Mouse (Mus musculus): ENCODE measurements at regions not wholly inside any gene's neighbourhood (a gene's known extent, or its start where the extent isn't known, plus 50 kb on each side); places are given as distances from the start of the nearest gene placed in this dataset.

- no peak for DNase-seq (ENCODE audit: low spot score)
Observed at GRCm38 (mm10) chr6:14819798-14820197, 64.7 kb upstream of the Ppp1r3a start.

GRCm38 (mm10) chr6:14824777-14825176 lies 69.7 kb upstream of the Ppp1r3a start:
- DNase-seq (ENCODE audit: low spot score): no peak

DNA sequence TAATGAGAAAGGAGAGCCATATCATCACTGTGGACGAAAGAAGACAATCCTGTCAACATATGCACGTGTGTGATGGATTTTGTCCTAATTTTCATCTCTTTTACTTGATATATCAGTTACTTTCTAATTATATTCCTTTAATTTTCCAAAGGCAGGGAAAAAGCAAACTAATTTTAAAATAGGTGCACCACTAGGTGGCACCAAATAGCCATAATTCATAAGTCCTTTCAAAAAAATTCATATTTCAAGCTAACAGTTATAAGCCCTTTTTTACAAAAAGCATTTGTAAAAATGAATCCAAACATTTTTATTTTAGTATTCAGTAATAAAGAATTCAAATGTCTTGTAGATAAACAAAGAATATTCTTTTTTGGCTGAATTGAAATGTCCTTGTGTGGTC lies 62.2 kb upstream of the Foxp2 start:
- DNase-seq (ENCODE audit: low spot score): peak; percentile 62

Measured in embryo, embryonic 10.5 days (tissue).